Mouse (Mus musculus) right cerebral cortex, adult 18-20 months (tissue): ENCODE measurements around the gene Vmn2r1.

Source experiments
- DNase-seq: peaks from one replicate; pipeline ENCODE4 v3.0.0; 2022; ENCODE audit warnings: mixed read lengths

Gene Vmn2r1

GRCm38 (mm10) chr3:64081247-64081646 lies at the start of gene Vmn2r1:
TSS of gene Vmn2r1 (plus strand) at chr3:64081547.
- DNase-seq = no peak

DNA sequence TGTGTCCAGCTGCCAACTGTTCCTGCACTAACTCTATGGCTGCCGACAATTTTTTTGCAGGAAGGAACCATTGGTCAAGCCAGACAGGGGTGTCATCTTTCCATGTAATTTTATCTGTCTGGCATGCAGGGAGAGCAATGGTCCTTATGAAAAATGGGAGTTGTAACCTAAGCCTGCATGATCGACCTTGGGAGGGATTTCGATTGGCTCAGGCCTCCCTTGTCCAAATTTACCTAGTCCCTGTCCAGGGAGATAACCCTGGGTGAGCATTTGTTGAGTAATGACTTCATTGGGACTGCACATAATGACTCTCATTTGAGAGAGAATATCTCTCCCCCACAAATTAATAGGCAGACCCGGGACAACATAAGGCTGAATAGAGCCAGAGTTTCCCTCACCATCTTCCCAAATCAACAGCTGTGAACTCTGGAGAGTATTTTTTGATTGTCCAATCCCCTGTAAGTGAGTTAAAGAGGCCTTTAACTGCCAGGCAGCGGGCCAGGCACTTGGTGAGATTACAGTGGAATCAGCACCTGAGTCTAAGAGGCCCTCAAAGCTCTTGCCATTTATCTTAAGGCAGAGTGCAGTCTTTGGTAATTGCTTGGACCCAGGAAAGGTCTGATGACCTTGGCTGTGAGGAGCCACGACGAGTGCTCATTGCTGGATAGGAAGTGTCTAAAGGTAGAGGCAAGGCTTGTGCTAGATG lies 43.1 kb upstream of the Vmn2r1 start:
- no peak for DNase-seq

- peak; percentile 83 for DNase-seq
Observed at GRCm38 (mm10) chr3:64039818-64040784, 41.2 kb upstream of the Vmn2r1 start.

GRCm38 (mm10) chr3:64112707-64113106 lies 31.4 kb downstream of the Vmn2r1 start:
- no peak for DNase-seq

GRCm38 (mm10) chr3:64113352-64114046 lies 32.2 kb downstream of the Vmn2r1 start:
- no peak for DNase-seq

- no peak for DNase-seq
Observed at GRCm38 (mm10) chr3:64141878-64142508, 60.6 kb downstream of the Vmn2r1 start, which contains the start of gene Vmn2r2. TSS of gene Vmn2r2 (minus strand) at chr3:64141928.
